Mouse (Mus musculus) heart, adult 9 months (tissue): Measurements from ENCODE around the gene Adarb1.

Source experiments
- DNase-seq, 2 experiments: peaks; one replicate each; pipeline ENCODE4 v3.0.0; 2022; ENCODE audit warnings: low spot score in 2 of 2

The Adarb1 gene

DNA sequence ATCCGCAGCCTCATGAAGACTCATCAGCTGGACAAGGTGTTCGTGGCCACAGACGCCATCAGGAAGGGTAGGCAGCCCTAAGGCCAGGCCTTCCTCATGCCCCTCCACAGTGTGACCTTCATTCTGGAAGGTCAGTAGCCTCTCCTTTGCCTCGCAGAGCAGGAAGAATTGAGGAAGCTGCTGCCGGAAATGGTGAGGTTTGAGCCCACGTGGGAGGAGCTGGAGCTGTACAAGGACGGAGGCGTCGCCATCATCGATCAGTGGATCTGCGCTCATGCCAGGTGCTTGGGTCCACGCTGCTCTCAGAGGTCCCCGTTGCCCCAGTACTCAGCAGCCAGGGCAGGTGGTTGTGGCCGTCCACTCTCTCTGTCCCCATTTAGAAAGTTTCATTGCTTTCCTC, 151.0 kb downstream of the Adarb1 start:
- no peak for DNase-seq

DNA sequence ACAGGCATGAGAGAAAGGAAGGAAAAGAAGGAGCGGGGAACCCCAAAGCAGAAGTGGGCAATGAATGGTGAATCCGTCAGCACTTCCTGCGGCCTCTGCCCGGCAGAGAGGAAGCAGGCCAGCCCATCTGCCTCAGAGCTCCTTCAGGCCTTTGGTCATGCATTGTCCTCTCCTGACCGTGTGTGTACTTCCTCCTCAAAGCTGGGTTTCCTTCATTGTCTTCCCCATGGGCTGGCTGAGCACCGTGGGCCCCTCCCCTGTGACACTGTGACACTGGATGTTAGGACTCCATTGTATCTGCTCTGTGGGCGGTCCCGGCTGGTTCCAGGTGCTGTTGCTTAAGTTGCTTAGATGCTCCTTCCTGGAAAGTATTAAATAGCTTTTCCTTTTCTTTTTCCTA, 151.8 kb downstream of the Adarb1 start:
- DNase-seq: peak; percentile 34 to 63

DNA sequence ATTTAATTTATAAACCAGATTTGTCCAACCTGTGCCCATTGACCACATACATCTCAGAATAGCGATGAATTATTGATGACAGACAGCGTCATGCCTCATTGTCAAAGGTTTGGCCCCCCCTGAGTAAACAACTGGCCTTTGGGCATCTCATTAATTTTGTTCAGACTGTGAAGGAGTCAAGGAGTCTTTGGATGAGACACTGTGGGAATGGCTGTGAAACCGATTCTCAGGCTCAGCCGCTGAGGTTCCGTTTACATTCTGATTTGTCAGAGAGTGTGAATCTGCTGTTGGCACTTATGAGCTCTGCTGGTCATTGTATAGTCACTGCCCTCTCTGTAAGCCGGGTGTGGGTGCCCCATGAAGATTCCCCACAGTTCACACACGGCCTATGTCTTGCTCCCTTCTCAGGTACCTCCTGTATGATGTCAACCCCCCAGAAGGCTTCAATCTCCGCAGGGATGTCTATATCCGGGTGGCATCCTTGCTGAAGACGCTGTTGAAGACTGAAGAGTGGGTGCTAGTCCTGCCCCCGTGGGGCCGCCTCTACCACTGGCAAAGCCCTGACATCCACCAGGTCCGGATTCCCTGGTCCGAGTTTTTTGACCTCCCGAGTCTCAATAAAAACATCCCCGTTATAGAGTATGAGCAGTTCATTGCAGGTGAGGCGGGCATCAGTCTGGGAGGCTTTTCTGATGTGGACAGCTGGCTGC, 157.7 kb downstream of the Adarb1 start:
- DNase-seq: no peak

DNA sequence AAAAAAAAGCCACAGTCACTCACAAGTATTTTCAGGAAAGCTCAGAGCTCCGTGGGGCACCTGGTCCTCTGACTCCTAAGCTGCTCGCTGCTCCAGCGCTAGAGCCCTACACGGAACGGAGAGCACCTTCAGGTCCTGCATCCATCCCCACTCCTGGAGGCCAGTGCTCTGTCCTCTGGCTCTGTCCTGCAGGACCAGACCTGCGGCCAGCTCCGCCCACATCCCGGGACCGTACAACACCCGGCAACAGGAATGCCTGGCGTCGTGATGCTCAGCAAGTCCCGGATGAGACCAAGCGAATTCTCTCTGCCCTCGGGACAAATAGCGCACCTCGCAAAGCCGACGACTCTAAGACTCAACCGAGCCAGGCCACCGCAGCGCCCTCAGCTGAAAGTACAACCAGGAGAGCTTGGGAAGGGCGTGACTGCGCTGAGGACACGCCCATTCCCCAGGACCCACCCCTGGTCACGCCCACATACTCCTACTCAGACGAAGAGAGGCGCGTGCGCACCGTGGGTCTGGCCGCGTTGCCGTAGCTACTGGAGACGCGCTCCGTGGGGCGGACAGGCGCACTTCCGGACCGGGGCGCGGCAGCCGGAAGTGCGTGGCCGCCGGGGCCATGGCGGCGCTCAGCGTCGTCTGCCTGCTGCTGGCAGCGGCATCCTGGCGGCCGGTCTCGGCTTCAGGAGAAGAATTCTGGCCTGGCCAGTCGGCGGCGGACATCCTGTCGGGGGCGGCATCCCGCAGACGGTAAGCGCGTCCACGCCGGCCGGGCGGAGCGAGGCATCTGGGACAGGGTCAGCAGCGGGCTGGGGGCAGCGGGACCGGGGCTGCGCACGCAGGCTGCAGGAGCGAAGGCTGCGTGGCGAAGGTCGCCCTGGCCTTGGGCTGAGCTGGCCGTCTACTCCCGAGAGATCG, 159.1 kb downstream of the Adarb1 start, which contains the start of gene Pofut2:
Pofut2 (plus strand) TSS at position 515 of the 918 bp plus-strand sequence.
- DNase-seq: peak; percentile 92 to 93

DNA sequence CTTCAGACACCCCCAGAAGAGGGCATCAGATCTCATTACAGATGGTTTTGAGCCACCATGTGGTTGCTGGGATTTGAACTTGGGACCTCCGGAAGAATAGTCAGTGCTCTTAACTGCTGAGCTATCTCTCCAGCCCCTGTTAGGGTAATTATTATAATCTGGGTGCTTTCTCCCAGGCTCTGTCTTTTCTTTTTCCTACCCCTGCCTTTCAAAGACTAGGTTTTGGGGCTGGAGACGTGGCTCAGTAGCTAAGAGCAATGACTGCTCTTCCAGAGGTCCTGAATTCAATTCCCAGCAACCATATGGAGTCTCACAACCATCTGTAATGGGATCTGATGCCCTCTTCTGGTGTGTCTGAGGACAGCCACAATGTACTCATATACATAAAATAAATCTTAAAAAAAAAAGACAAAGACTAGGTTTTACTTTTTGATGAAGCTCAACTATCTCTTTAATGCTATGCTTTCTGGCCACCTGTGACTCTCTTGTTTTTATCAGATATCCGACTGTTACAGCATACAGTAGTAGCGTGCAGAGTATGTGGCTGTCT, 160.0 kb downstream of the Adarb1 start:
- no peak for DNase-seq

DNA sequence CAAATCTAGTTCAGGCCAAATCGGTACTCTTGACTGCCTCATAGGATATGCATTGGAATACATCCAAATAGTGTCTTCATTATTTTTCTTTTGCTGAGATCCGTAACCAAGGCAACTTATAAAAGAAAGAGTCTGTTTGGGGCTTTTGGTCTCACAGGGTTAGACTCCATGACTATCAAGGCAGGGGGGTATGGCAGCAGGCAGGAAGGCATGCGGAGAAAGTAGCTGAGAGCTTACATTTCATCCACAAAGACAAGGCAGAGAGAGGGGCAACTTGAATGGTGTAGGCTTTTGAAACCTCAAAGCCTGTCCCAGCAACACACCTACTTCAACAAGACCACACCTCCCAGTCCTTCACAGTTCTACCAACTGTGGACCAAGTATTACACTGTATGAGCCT, 162.4 kb downstream of the Adarb1 start:
- no peak for DNase-seq

DNA sequence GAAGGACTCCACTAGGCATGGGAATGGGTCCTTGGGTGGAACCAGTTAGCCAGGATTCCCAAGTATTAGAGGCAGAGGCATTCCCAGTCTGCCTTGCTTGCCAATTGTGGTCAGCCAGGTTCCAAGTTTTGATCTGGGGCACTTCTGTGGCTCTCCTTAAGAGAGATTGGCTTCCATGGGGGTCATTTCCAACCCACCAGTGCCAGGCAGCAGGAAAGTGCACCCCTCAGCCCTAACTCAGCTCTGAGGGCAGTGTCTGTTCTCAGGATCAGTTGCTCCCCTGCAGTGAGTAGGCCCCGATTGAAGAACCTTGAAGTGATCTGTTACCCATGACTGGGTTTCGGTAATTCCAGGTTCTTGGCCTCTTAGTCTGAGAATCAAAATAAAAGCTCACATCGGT, 162.8 kb downstream of the Adarb1 start:
- DNase-seq: no peak

DNA sequence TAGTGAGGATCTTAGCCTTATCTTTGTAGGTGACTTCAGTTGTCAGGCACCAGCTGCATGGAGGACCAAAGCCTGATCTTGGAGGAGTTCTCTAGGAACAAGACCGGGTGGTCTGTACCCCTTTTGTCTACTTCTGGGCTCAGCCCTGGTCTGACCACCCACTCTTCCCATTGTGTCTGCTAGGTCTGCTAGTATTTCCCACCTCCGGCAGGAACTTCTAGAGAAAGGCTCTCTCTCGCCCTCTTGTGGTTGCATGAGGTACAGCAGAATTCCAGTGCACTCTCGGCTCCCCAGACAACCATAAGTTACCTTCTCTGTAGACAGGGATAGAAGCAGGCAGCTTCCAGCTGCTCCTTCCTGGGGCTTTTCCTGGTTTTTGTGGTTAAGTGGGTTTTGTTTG, 165.3 kb downstream of the Adarb1 start:
- DNase-seq: peak; percentile 49 to 81

DNA sequence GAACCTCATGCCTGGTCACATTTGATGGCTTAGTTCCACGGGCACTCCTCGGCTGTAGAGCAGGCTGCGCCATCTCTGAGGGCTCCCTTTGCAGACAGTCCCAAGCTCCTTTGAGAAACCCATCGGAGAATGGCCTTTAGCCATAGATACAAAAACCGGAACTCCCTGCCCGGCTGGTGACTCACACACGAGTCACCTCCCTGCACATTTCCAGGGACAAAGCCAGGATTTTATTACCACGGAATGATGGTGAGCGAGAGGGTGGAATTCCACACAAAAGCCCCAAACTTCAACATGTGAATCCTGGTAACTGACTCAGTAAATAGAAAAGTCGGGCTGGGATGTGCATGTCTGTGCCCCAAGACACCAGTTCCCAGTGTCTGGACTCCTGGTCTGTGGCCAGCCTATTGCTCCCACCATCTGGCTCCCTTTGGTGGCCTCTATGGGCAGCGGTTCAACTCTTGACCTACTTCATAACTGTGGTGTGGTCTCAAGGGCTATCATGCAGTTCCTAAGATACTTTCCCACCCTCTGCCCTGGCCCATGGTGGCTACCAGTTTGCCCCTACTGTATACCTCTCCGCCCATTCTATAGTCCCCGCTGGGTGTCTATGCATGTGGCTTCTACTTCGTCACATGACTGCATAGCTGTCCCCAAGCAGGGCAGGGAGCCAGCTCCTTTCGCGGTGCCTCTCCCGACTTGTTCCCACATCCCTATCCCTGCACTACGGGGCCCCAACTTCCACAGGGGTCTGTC, 166.1 kb downstream of the Adarb1 start:
- peak; percentile 54 to 72 for DNase-seq

DNA sequence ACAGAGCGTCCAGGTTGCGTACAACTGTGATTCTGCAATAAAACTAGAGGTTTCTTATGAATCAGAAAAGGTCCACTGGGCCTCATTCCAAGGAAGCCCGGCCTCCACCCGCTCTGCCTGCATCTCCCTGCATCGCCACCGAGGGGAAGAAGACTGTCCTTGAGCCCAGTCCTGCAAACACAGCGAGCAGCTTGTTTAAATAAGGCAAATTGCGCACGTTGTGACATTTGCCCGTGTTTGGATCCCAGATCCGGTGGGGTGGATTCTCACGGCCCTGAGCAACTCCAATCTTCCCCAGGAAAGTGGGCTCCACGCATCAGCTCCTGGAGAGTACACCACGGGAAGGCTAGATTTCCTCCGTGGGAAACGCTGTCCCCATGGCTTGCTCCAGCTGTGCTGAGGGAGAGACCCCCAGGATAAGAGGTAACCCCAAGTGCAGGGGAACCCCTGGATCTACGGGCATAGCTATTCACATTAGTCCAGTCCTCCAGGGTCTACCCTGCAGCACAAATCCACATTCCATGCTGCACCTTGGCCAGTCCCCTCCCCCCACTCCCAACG, 166.8 kb downstream of the Adarb1 start:
- DNase-seq: peak in 1 of 2 experiments; percentile 19

DNA sequence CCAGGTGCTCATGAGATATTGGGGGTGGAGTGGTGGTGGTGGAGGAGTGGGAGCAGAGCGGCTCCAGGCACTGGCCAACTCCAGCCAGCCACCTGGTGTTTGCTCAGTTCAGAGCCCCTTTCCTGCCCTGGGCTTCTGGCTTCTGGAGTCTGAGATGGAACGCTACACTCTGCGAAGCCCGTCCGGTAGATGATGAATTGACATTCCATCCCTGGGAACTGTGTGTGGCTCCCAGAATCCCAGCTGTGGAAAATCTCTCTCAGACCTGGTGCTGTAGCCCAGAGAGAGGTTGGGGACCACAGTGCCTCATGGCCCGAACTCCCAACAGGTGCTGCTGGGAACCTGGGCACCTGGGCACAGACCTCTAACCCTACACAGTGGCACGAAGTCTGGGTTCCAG, 170.4 kb downstream of the Adarb1 start:
- no peak for DNase-seq

DNA sequence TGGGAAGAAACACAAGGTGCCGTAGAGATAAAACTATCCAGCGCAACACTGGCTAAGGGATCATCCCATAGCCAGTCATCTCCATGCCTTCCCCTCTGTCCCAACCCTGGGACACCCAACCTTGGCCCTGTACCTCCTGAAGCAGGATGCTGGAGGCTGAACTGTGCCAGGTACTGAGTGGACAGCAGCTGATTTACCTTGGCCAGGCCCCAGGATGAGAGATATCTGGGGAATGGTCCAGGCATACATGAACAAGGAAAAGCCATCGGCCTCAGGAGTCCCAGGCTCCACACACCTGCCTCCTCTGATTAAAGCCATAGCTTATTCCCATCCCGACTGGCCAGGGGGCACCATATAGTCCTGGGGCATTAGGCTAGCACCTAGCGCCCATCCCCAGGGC, 171.0 kb downstream of the Adarb1 start:
- DNase-seq: no peak

DNA sequence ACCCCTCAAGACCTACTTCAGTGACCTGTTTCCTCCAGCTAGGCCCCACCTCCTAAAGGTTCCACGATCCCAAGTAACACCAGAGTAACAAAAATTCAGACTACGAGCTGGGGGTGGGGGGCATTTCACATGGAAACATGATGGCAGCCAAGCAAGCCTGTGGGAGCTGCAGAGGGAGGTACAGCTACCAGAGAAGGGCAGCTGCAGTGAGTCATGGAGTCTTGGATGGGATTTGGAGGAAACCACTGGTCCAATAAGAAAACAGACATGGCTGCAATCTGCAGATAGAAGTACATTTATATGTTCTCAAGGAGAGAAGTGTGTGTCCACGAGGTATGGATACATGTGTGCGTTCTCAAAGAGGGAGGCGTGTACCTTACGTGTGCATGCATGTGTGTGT, 173.3 kb downstream of the Adarb1 start:
- no peak for DNase-seq

DNA sequence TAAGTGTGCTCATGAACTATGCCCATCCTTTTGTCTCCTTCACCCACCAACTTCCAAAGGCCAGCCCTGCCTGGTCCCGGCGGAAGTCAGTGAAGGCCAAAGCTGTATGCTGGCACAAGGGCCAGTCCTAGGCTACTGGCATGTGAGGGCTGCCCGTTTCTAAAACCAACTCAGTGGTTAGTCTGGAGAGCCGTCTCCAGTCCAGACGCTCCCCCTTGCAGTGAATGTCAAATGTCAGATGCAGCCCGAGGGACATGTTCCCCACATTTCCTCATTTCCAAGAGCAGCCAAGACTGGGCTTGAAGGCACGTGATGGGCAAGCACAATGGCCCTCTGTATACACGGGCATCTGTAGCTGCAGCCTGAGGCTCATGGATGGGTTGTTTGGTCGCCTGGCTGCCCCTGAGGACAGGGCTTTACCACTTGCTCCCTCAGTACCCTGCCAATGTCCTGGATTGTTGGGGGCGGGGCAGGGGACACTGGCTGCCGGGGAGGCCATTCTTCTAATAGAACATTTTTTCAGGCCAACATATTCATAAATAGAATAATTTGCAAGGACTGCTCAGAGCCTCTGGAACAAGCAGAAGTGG, 174.4 kb downstream of the Adarb1 start:
- DNase-seq: no peak

DNA sequence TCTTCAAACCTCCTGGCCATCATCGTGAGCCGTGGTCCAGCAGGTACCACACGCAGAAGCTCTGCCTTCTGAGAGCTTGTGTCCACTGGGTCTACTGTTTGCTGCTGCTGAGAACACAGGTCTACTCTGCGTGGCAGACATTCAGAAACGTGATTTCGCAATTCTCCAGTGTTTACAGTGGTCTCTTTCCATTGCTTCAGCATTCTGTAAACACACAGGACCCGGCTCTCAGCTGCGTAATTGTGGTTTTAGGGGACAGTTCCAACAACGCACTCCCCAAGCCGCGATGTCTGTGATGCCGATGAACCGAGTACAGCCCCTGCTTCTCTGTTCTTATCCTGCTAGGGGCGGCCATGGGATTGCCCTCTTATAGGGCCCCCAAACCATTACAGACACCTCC, 175.2 kb downstream of the Adarb1 start:
- no peak for DNase-seq

DNA sequence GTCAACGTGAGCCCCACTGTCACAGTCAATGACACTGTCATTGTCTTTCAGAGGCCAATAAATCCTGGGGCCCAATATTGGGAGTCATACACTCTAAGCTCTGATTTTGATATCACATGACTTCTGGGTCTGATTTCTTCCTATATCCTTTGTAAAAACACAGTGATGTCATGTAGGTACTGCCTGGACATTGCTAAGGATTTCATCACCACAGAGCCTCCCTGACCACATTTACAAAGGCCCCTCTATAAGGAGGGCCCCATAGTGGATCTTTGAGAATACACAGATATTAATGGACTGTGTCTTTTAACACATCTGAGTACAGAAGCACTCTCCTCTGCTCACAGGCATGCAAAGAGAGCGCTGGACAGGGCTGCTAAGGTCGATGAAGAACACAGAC, 175.7 kb downstream of the Adarb1 start:
- no peak for DNase-seq

DNA sequence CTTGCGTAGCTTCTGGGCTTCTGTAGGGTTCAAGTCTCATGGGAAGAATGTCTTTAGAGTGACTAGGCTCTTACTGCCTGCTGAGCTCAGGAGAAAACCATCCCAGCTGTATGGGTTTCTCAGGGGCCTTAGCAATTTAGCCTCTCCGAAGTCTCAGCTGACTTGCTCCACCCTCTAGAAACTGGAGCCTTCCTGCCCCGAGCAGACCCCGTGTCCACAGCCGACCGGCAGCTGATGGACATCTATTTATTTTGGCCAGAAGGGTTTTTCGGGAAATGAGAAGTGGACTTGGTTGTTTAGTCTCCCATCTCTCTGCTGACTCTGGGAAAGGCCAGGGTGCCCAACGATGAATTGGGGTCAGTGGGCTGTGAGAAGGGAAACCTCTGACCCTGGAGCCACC, 177.3 kb downstream of the Adarb1 start:
- DNase-seq: peak in 1 of 2 experiments; percentile 34
